Mouse (Mus musculus) C2C12 (cell line): ENCODE measurements at regions not wholly inside any gene's neighbourhood (a gene's known extent, or its start where the extent isn't known, plus 50 kb on each side); places are given as distances from the start of the nearest gene placed in this dataset.

Source experiments
- CEBPB ChIP-seq: IDR thresholded peaks from one replicate; pipeline ENCODE4 v1.6.1; 2011; ENCODE audit warnings: low read depth, mild to moderate bottlenecking, control low read depth, moderate library complexity
- CTCF ChIP-seq: IDR thresholded peaks from one replicate; pipeline ENCODE4 v1.5.1; 2011; ENCODE audit not compliant: control insufficient read depth, insufficient read depth, insufficient read length
- MYOD1 ChIP-seq: IDR thresholded peaks from one replicate; pipeline ENCODE4 v1.6.1; 2011; ENCODE audit warnings: low read depth; ENCODE audit not compliant: control insufficient read depth, insufficient read length
- MYOG ChIP-seq: IDR thresholded peaks from one replicate; pipeline ENCODE4 v1.6.1; 2011; ENCODE audit not compliant: control insufficient read depth, insufficient read length; ENCODE audit errors: extremely low read depth

- TF ChIP-seq CTCF (no peak), MYOG (no peak), MYOD1 (no peak), CEBPB (no peak)
These were observed 253.8 kb upstream of the Klf6 start for GRCm38 (mm10) chr13:5607462-5607861.
